Mouse (Mus musculus) bone marrow macrophage, adult 2 months (primary cell): Measurements from ENCODE around the gene Armc8.

Experiments used
- CTCF ChIP-seq: IDR thresholded peaks from 2 replicates; pipeline ENCODE4 v1.5.1; 2012; ENCODE audit warnings: low read depth, mild to moderate bottlenecking, low read length, moderate library complexity
- POLR2A ChIP-seq: IDR thresholded peaks from 2 replicates; pipeline ENCODE4 v1.6.1; 2012; ENCODE audit warnings: mild to moderate bottlenecking, low read depth, low read length, borderline replicate concordance

DNA sequence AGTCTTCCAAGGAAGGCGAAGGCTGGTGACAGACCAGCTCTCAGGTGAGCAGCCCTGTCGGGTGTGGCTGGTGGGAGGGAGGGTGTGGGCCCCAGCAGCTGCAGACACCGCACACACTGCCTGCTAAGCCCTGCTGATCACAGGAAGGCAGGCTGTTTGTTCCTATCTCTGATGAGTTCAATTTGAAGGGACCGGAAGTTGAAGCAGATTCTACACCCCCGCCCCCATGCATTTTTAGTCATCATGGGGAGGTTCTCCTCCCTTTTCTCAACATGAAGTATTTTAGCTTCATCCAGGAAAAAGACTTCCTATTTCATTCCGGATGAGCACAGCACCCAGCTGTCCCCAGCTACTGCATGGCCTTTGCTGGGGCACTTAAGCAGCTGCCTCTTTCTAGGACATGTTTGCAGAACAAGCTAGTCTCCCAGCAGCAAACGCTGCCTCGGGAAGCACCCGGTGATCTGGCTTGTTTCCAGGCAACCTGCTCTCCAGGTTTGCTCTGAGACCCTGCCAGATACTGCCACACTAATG is 89.5 kb downstream of the Armc8 start:
- no peak for TF ChIP-seq CTCF
- TF ChIP-seq POLR2A = no peak
